Comparison of ENCODE assay signal across 10 mouse cellular contexts in the genomic region with DNA sequence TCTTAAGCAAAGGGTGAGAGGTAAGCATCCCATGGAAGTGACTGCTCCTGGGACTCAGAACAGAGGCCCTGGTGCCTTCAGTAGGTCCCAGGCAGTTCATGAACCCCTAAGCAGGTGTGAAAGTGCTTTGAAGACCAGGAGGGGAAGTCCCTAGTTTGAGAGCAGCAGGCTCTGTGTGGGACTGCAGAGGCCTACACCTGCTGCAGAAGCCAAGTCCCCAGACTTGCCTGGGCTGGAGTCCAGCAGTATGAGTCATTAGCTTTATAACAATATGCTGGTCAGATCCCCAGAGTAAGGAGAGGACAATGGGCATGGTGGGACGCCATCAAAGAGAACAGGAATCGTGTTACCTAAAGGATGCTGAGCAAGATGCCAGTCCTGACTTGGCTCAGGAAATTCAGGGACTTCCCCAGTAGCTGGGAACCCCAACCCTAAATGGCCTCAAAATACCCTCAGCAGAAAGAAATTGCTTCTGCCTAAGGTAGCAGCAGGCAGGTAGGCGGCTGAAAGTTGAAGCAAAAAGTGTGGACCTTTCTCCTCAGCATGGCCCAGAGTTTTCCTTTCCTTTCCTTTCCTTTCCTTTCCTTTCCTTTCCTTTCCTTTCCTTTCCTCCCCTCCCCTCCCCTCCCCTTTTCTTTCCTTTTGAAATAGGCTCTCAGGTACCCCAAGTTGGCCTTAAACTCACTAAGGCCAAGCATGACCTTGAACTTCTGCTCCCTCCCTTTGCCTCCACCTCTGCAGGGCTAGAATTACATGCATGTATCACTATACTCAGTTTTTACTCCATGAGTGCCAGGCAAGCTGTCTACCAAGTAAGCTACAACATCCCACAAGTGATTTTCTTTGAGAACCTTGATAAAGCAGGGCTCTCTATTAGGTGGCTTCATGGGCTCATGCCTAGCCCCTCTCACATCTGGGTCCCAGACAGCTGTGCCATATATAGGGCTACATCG. TPM values are rescaled to one million over a fixed set of nuclear protein-coding genes. Genes with fewer than 3 reads are reported as not detected.
DNase-seq lines count a peak whose midpoint lies in the region; ATAC-seq and TF ChIP-seq lines count a peak whose summit lies in the region.
"Had no signal": no experiment of that assay in that cellular context is flagged by ENCODE, and none has a peak within 500 bp of the region (broad histone marks: within the 10 kb centered on the region; RNA-seq: fewer than 3 reads in every experiment).

No protein-coding gene starts in this region.

- H3K27ac ChIP-seq in intestine, postnatal 0 days (ENCODE audit: low read depth, low read length): no peak overlapping the region
- no peak overlapping the region for H3K27ac ChIP-seq in forebrain, postnatal 0 days (ENCODE audit: low read depth, low read length)
- H3K27ac ChIP-seq: embryonic facial prominence, embryonic 12.5 days; limb, embryonic 12.5 days had no signal

- H3K27me3 ChIP-seq in intestine, postnatal 0 days (replicated peaks; ENCODE audit: control insufficient read depth, insufficient read depth, low read length): peaks cover 10% of the 10 kb centered on the region
- no peaks in the 10 kb centered on the region for H3K27me3 ChIP-seq in forebrain, postnatal 0 days (ENCODE audit: insufficient read depth, low read length)

- TF ChIP-seq CTCF in intestine, postnatal 0 days (IDR thresholded peaks at IDR 0.05; ENCODE audit: low read depth): no peak
- no peak for TF ChIP-seq CTCF in forebrain, postnatal 0 days (IDR thresholded peaks at IDR 0.05; ENCODE audit: low read depth)

- ATAC-seq in frontal cortex, adult (ENCODE audit: low TSS enrichment): peak; percentile 79
- peak; percentile 33 for ATAC-seq in intestine, postnatal 0 days
- ATAC-seq in forebrain, postnatal 0 days: no peak

- no peak for DNase-seq in frontal cortex, postnatal 25 days (ENCODE audit: low spot score in 2 of 2)
- DNase-seq in urinary bladder, postnatal 14 days (ENCODE audit: low spot score): peak; percentile 19
- no peak for DNase-seq in urinary bladder, postnatal 10 days (ENCODE audit: low spot score)
- DNase-seq in thymus, postnatal 36 days: peak; percentile 46 to 65
- DNase-seq in forebrain, postnatal 0 days: no peak
- DNase-seq in layer of hippocampus, postnatal 10 days (ENCODE audit: low spot score in 2 of 2): no peak

- H3K4me2 ChIP-seq in intestine, postnatal 0 days (replicated peaks; ENCODE audit: low read depth): no peak overlapping the region
- no peak overlapping the region for H3K4me2 ChIP-seq in forebrain, postnatal 0 days (ENCODE audit: low read depth)
- H3K4me2 ChIP-seq: embryonic facial prominence, embryonic 12.5 days; limb, embryonic 12.5 days had no signal

- 65% methylated on average over 4 of the region's 4 CpGs for WGBS in intestine, postnatal 0 days
- WGBS in forebrain, postnatal 0 days: 66% methylated on average over 4 of the region's 4 CpGs

- no peaks in the 10 kb centered on the region for H3K9me3 ChIP-seq in intestine, postnatal 0 days (ENCODE audit: control insufficient read depth)
- H3K9me3 ChIP-seq in forebrain, postnatal 0 days (ENCODE audit: low read length): 0 out of 2 replicates have a peak, but pooled peaks cover 3% of the 10 kb centered on the region
- H3K9me3 ChIP-seq: limb, embryonic 12.5 days had no signal

- H3K36me3 ChIP-seq in intestine, postnatal 0 days (ENCODE audit: control insufficient read depth, insufficient read depth): no peaks in the 10 kb centered on the region
- H3K36me3 ChIP-seq in forebrain, postnatal 0 days (ENCODE audit: insufficient read depth): no peaks in the 10 kb centered on the region
- H3K36me3 ChIP-seq: embryonic facial prominence, embryonic 12.5 days; limb, embryonic 12.5 days had no signal

- H3K9ac ChIP-seq in intestine, postnatal 0 days (ENCODE audit: low read depth, low read length): no peak overlapping the region
- H3K9ac ChIP-seq in forebrain, postnatal 0 days: no peak overlapping the region
- H3K9ac ChIP-seq: embryonic facial prominence, embryonic 12.5 days; limb, embryonic 12.5 days had no signal

- no peak overlapping the region for H3K4me3 ChIP-seq in intestine, postnatal 0 days (ENCODE audit: low read depth, low read length)
- H3K4me3 ChIP-seq in forebrain, postnatal 0 days (ENCODE audit: low read depth, low read length): no peak overlapping the region
- H3K4me3 ChIP-seq: embryonic facial prominence, embryonic 12.5 days; limb, embryonic 12.5 days had no signal

- H3K4me1 ChIP-seq in intestine, postnatal 0 days (replicated peaks; ENCODE audit: control insufficient read depth, insufficient read depth, low read length): no peaks in the 10 kb centered on the region
- no peaks in the 10 kb centered on the region for H3K4me1 ChIP-seq in forebrain, postnatal 0 days (ENCODE audit: insufficient read depth)
- H3K4me1 ChIP-seq: embryonic facial prominence, embryonic 12.5 days; limb, embryonic 12.5 days had no signal

RNA-seq across cellular contexts. Expression of a gene that starts 4.6 kb away (rescaled TPM):
- polyA plus RNA-seq in intestine, postnatal 0 days (2015; fragmentation: Nextera tagmentation; extraction: Ambion mirVana): 0.04 and 0.08 TPM in 2 replicates
- 1.1 and 3.3 TPM in 2 replicates for total RNA-seq in forebrain, postnatal 0 days (2014; rRNA removed)
- polyA plus RNA-seq in forebrain, postnatal 0 days (2015; fragmentation: Nextera tagmentation; extraction: Ambion mirVana): 0.80 and 1.5 TPM in 2 replicates
- total RNA-seq in layer of hippocampus, postnatal 10 days (2021): under 1 TPM; 0.47 to 0.73 TPM

Comparison
In these comparisons a context has a peak if more than half of its experiments do, and no peak if none do; other contexts are left out.
1. DNase-seq: peak in urinary bladder, postnatal 14 days (single experiment) and thymus, postnatal 36 days (2 of 2); none in frontal cortex, postnatal 25 days (0 of 2), urinary bladder, postnatal 10 days (single experiment), forebrain, postnatal 0 days (single experiment) and layer of hippocampus, postnatal 10 days (0 of 2).